In the genomic region with DNA sequence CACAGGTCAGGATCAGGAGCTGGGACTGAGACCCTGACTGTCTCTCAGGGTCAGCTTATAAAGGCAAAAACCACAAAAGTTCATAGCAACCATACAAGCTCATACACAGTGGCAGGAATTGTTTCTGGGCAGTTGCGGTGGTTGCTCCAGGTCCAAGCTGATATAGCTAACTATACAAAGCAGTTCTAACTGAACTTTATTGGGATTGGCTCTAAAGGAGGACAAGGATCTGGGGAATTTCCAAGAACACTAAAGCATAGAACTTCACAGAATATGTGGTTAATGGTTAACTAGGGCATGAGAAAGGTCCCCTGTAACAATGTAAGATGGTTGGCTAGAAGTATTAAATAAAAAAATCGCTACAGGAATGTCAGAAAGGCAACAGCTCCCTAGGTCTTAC, we compare ENCODE assay signal across 18 mouse cellular contexts.
"Had no signal": no experiment of that assay in that cellular context is flagged by ENCODE, and none has a peak within 500 bp of the region (broad histone marks: within the 10 kb centered on the region; RNA-seq: fewer than 3 reads in every experiment).

No protein-coding gene starts in this region.

- DNase-seq: layer of hippocampus, adult 9-11 months; layer of hippocampus, postnatal 36 days; liver; lung, adult 2 months; lung, postnatal 10 days; retina, postnatal 1 day; right cerebral cortex, postnatal 4 days; spleen, adult 18-20 months; thymus, postnatal 36 days had no signal

- H3K9me3 ChIP-seq: limb, embryonic 12.5 days; megakaryocyte, embryonic 14.5 days; neural tube, embryonic 13.5 days; stomach, embryonic 15.5 days had no signal

- H3K4me3 ChIP-seq: limb, embryonic 12.5 days; megakaryocyte, embryonic 14.5 days; neural tube, embryonic 13.5 days; stomach, embryonic 15.5 days had no signal

- H3K4me2 ChIP-seq: limb, embryonic 12.5 days; midbrain, embryonic 11.5 days; neural tube, embryonic 13.5 days; stomach, embryonic 15.5 days had no signal

- ATAC-seq: hindbrain, postnatal 0 days; midbrain, embryonic 16.5 days had no signal

- H3K4me1 ChIP-seq: limb, embryonic 12.5 days; megakaryocyte, embryonic 14.5 days; neural tube, embryonic 13.5 days; stomach, embryonic 15.5 days had no signal

- H3K9ac ChIP-seq: limb, embryonic 12.5 days; liver, embryonic 14.5 days; neural tube, embryonic 13.5 days; stomach, embryonic 15.5 days had no signal

- H3K27me3 ChIP-seq: limb, embryonic 12.5 days; megakaryocyte, embryonic 14.5 days; neural tube, embryonic 13.5 days; stomach, embryonic 15.5 days had no signal

- H3K27ac ChIP-seq: hindbrain, postnatal 0 days; limb, embryonic 12.5 days; liver, embryonic 14.5 days; macrophage; neural tube, embryonic 13.5 days; stomach, embryonic 15.5 days had no signal

- H3K36me3 ChIP-seq: limb, embryonic 12.5 days; neural tube, embryonic 13.5 days; stomach, embryonic 15.5 days had no signal
